Mouse (Mus musculus) activated CD4-positive, CD25-positive, alpha-beta regulatory T cell (primary cell): Measurements from ENCODE around the gene Mtrf1l. TPM values are rescaled to one million over a fixed set of nuclear protein-coding genes. Genes with fewer than 3 reads are reported as not detected.

Experiments
- polyA plus RNA-seq, 2 experiments: library from polyadenylated mRNA; unstranded; fragments of 100-300 nt; shearing (Covaris generic); gene quantifications; one replicate each; pipeline ENCODE4 v1.2.1; 2017

Gene Mtrf1l
- 10 to 100 TPM; 19.5 to 26.7 TPM for polyA plus RNA-seq

GRCm38 (mm10) chr10:5823740-5824491 lies at the start of gene Mtrf1l:
Gene Mtrf1l (minus strand): TSS chr10:5823910.

GRCm38 (mm10) chr10:5805243-5805730 lies 18.4 kb downstream of the Mtrf1l start, which contains the start of gene Fbxo5:
Gene Fbxo5 (minus strand): TSS chr10:5805600.

Other genes starting within 250 kb of the Mtrf1l start
- not detected for gene Myct1, start 230.1 kb downstream of the Mtrf1l start, polyA plus RNA-seq
- not detected for gene Vip, start 184.7 kb downstream of the Mtrf1l start, polyA plus RNA-seq
- gene Fbxo5, start 18.3 kb downstream of the Mtrf1l start, polyA plus RNA-seq: 10 to 100 TPM; 18.9 to 21.5 TPM
- gene Rgs17, start 98.5 kb upstream of the Mtrf1l start, polyA plus RNA-seq: under 1 TPM in 1 of 2 experiments, not detected in 1; 0.06 TPM